Mouse (Mus musculus) intestine, embryonic 15.5 days (tissue): ENCODE data around the gene Tbc1d10c. TPM values are rescaled to one million over a fixed set of nuclear protein-coding genes. Genes with fewer than 3 reads are reported as not detected.

Experiments
- ATAC-seq: fragments of 200-750 bp; cut with Nextera tagmentation; 2 replicates; pipeline ENCODE4 v1.8.0; 2017; ENCODE audit warnings: moderate TSS enrichment, moderate library complexity
- H3K27ac ChIP-seq: fragments of 300-500 bp; sonication (generic); 2 replicates; pipeline ENCODE4 v1.5.1; 2015; ENCODE audit warnings: mild to moderate bottlenecking, inconsistent platforms
- H3K27me3 ChIP-seq: fragments of 300-500 bp; sonication (generic); replicated peaks from 2 replicates; pipeline ENCODE4 v1.6.1; 2015; ENCODE audit warnings: inconsistent platforms
- H3K36me3 ChIP-seq: fragments of 300-500 bp; sonication (generic); 2 replicates; pipeline ENCODE4 v1.6.1; 2015; ENCODE audit warnings: inconsistent platforms
- H3K4me1 ChIP-seq: fragments of 300-500 bp; sonication (generic); replicated peaks from 2 replicates; pipeline ENCODE4 v1.6.1; 2015; ENCODE audit warnings: inconsistent platforms
- H3K4me2 ChIP-seq: fragments of 300-500 bp; sonication (generic); replicated peaks from 2 replicates; pipeline ENCODE4 v1.6.1; 2015; ENCODE audit warnings: mild to moderate bottlenecking, inconsistent platforms
- H3K4me3 ChIP-seq: fragments of 300-500 bp; sonication (generic); replicated peaks from 2 replicates; pipeline ENCODE4 v1.5.1; 2015; ENCODE audit warnings: inconsistent platforms
- H3K9ac ChIP-seq: fragments of 300-500 bp; sonication (generic); 2 replicates; pipeline ENCODE4 v1.6.1; 2015; ENCODE audit warnings: inconsistent platforms
- H3K9me3 ChIP-seq: fragments of 300-500 bp; sonication (generic); 2 replicates; pipeline ENCODE4 v1.6.1; 2016; ENCODE audit warnings: inconsistent platforms
- WGBS: fragments of 180-500 bp; shearing (Covaris S2); methylation state at CpG from one replicate; pipeline ENCODE4 v1.1.7; 2015; 5-methylcytosine and 5-hydroxymethylcytosine counted together
- polyA plus RNA-seq: library from polyadenylated mRNA; unstranded; fragments of >200 nt; fragmentation: Nextera tagmentation; extraction: Ambion mirVana; gene quantifications from 2 replicates; pipeline ENCODE4 v1.2.1, GENCODE M21; 2015

Gene Tbc1d10c
- polyA plus RNA-seq, 1 experiment from 2014 or later, result 3.5 TPM

DNA sequence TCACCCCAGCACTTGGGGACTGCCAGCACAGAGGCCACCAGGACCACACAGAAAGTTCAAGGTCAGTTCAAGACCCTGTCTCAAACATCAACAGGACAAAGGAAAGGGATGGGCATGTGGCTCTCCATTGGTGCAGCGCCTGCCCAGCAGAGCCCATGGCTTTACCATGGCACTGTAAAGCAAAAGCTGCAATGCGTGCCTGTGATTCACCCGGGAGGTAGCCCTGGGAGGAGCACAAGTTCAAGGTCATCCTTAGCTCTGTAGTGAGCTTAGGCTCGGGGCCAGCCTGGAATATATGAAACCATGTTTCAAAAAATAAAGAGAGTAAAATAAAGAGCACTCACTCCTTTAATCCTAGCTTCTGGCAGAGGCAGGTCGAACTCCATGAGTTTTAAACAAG is 39.2 kb downstream of the Tbc1d10c start:
- Histone ChIP-seq H3K27me3 (no peaks in the 10 kb centered on the region), H3K4me3 (no peak overlapping the region), H3K9me3 (no peaks in the 10 kb centered on the region), H3K36me3 (peaks cover 9% of the 10 kb centered on the region), H3K4me2 (no peak overlapping the region), H3K4me1 (peaks cover 18% of the 10 kb centered on the region), H3K27ac (no peak overlapping the region), H3K9ac (no peak overlapping the region)
- no peak for ATAC-seq
- 88% methylated on average over 5 of the region's 5 CpGs for WGBS

DNA sequence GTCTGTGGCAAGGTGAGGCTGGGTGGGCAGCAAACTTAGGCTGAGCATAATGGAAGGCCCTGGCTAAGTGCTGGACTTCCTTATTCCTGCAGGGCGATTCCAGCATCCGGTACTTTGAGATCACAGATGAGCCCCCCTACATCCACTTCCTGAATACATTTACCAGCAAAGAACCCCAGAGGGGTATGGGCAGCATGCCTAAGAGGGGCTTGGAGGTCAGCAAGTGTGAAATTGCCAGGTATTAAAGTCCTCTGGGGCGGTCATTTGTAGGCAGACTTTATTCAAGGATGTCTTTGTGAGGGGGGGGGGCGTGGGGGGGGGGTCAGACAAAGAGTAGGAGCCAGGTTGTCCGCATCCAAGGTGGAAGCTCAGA is 39.6 kb downstream of the Tbc1d10c start:
- Histone ChIP-seq H3K27me3 (no peaks in the 10 kb centered on the region), H3K36me3 (peaks cover 9% of the 10 kb centered on the region), H3K9me3 (no peaks in the 10 kb centered on the region), H3K4me2 (no peak overlapping the region), H3K4me3 (no peak overlapping the region), H3K9ac (no peak overlapping the region), H3K4me1 (peaks cover 18% of the 10 kb centered on the region), H3K27ac (no peak overlapping the region)
- ATAC-seq, result no peak
- 70% methylated on average over 5 of the region's 5 CpGs for WGBS

DNA sequence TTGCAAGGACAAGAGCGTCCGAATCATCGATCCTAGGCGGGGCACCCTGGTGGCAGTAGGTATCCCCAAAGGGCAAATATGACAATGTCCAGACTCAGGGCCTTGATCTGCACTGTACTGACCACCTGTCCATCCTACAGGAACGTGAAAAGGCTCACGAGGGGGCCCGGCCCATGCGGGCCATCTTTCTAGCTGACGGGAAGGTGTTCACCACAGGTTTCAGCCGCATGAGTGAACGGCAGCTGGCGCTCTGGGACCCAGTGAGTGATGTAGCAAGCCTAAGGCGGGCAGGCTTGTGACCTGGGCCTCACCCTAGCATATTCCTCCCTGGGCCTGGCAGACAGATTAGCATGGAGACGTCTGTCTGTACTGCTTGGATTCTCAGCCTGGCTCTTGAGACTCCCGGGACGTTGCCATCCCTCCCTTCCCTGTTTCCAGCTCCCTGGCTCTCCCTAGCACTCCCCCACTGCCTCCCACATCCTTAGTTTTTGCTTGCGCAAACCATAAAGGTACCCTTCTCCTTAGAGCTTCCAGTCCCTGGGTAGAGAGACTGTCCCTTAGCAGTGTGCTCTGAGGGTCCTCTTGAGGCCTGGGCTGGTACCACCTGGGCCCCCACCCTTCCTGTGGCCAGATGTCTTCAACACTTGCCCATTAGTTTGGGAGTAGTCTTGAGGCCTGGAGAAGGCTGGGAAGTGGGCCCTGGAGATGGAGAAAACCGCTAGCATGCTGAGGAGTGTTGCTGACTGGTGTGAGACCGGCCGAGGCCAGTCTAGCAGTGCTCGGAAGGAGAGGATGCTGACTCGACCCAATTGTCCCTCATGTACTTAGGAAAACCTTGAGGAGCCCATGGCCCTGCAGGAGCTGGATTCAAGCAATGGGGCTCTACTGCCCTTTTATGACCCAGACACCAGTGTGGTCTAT is 40.3 kb downstream of the Tbc1d10c start:
- ATAC-seq, result no peak
- Histone ChIP-seq H3K9me3 (no peaks in the 10 kb centered on the region), H3K36me3 (peaks cover 9% of the 10 kb centered on the region), H3K4me3 (no peak overlapping the region), H3K4me1 (peaks cover 18% of the 10 kb centered on the region), H3K27me3 (no peaks in the 10 kb centered on the region), H3K9ac (no peak overlapping the region), H3K4me2 (no peak overlapping the region), H3K27ac (no peak overlapping the region)
- 89% methylated on average over 22 of the region's 22 CpGs for WGBS

DNA sequence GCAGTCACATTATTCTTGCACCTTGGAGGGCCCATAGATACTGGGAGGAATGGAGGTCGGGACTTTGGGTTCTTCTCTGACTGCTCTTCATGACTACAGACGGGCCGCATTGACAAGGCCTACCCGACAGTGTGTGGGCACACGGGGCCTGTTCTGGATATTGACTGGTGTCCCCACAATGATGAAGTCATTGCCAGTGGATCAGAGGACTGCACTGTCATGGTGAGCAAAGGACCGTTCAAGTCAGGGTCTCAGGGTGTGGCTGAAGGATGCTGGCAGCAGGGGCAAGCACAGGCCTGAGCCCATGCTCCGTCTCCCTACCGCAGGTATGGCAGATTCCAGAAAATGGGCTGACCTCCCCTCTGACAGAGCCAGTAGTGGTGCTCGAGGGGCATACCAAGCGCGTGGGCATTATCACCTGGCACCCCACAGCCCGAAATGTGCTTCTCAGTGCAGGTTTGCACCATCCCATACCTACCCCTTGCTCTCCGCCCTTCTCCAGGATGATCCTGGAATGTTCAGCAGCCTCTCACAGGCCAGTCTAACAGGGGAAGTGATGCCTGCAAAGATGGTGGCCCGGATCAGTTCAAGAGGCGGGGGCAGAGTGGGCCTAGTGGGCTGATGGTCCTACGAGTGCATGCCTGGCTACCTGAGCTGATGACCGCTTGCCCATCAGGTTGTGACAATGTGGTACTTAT is 41.2 kb downstream of the Tbc1d10c start:
- H3K4me1 ChIP-seq, result peaks cover 18% of the 10 kb centered on the region
- peak overlapping the region; percentile 91 for H3K4me3 ChIP-seq
- no peaks in the 10 kb centered on the region for H3K27me3 ChIP-seq
- no peak overlapping the region for H3K27ac ChIP-seq
- peak overlapping the region; percentile 82 for H3K4me2 ChIP-seq
- no peaks in the 10 kb centered on the region for H3K9me3 ChIP-seq
- H3K36me3 ChIP-seq, result peaks cover 9% of the 10 kb centered on the region
- 0 out of 2 replicates have a peak overlapping the region, but pooled peaks have one; percentile 91 for H3K9ac ChIP-seq
- WGBS, result 92% methylated on average over 17 of the region's 17 CpGs
- 0 out of 2 replicates have a peak, but pooled peaks have one; percentile 4 for ATAC-seq

DNA sequence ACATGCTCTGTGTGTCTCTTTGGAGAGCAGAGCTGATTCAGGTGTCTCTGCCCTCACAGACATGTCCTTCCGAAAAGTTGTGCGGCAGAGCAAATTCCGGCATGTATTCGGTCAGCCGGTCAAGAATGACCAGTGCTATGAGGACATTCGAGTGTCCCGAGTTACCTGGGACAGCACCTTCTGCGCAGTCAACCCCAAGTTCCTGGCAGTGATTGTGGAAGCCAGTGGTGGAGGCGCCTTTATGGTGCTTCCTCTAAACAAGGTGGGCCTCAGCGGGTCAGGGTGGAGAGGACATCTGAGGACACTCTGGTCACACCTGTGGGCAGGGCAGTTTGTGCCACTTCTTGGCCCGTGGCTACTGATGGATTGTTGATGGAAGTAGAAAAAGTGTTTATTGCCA is 41.8 kb downstream of the Tbc1d10c start:
- H3K9ac ChIP-seq, result peak overlapping the region; percentile 91
- peaks cover 18% of the 10 kb centered on the region for H3K4me1 ChIP-seq
- peak overlapping the region; percentile 91 for H3K4me3 ChIP-seq
- peak overlapping the region; percentile 82 for H3K4me2 ChIP-seq
- no peak overlapping the region; the same call in 1 of the 2 replicates for H3K27ac ChIP-seq
- H3K9me3 ChIP-seq, result no peaks in the 10 kb centered on the region
- WGBS, result 79% methylated on average over 11 of the region's 11 CpGs
- 0 out of 2 replicates have a peak, but pooled peaks have one; percentile 5 for ATAC-seq
- H3K36me3 ChIP-seq, result peaks cover 9% of the 10 kb centered on the region
- no peaks in the 10 kb centered on the region for H3K27me3 ChIP-seq

DNA sequence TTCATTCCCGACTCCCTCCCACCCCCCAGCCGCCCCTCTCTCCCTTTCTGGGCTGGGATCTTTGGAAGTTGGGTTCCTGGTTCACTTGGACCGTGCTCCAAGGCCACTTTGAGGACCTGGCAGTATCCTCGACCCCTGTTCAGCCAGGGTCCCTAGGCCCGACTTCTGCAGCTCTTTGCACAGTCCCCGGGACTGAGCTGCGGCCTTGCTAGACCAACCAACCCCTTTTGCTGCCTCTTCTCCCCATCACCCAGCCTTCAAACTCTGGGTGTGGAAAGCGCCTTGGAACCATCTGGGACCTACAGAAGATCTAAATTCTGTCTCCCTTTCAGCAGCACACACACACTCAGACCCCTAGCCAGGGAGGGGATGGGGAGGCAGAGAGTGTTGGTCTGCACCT is 42.3 kb downstream of the Tbc1d10c start:
- H3K4me1 ChIP-seq, result peaks cover 18% of the 10 kb centered on the region
- H3K9ac ChIP-seq, result peak overlapping the region; percentile 91
- H3K4me2 ChIP-seq, result peak overlapping the region; percentile 82
- ATAC-seq, result peak; percentile 55; the same call in 1 of the 2 replicates
- peak overlapping the region; percentile 91 for H3K4me3 ChIP-seq
- peak overlapping the region; percentile 72 for H3K27ac ChIP-seq
- no peaks in the 10 kb centered on the region for H3K27me3 ChIP-seq
- WGBS, result under 1% methylated on average over 7 of the region's 8 CpGs
- H3K36me3 ChIP-seq, result peaks cover 9% of the 10 kb centered on the region
- no peaks in the 10 kb centered on the region for H3K9me3 ChIP-seq

DNA sequence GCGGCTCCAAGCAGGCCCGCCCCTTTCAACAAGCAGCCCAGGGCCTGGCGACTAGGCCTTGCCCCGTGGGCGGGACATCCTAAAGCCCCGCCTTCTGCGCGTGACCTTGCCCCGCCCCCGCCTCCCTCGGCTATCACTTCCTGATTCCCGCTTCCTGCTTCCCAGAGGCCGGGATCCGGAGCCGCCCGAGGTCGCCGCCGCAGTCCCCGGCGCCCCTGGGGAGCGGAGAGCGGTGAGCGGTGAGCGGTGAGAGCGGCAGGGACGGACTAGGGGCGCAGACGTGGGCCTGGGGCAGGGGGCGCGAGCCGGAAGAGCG is 42.6 kb downstream of the Tbc1d10c start, which contains the start of gene Coro1b:
TSS of gene Coro1b (plus strand) at position 129 of the 316 bp plus-strand sequence.
- WGBS, result under 1% methylated on average over 31 of the region's 33 CpGs

DNA sequence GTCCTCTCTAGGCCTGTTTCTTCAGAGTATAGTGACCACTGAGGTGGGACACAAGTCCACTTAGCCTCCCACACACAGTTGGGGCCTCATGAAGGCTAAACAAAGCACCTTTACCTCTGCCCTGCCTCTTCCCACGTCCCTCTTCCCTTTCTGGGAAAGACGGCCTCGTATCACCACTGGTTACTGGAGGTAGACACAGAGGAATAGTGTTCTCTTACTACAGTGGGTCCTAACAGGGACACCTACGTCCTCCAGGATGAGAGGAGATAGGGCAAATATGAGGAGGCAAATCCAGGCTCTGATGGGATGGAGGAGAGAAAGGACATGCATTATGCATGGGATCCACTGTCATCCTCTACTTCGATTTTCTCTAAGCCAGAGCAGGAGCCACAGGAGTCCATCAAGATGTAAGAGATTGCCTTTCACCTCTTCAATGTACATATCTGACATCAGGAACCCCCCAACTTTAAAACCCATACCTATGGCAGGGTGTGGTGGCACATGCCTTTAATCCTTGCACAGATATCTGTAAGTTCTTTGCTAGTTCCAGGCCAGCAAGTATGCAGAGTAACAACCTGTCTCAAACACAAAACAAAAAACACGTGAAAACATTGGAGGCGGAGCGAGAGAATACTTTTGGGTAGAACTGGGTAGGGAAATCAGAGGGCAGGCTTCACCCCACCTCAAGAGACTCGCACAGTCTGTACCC is 43.1 kb downstream of the Tbc1d10c start:
- peaks cover 9% of the 10 kb centered on the region; the same call in 1 of the 2 replicates for H3K36me3 ChIP-seq
- peaks cover 18% of the 10 kb centered on the region for H3K4me1 ChIP-seq
- H3K4me2 ChIP-seq, result peak overlapping the region; percentile 82
- no peaks in the 10 kb centered on the region for H3K27me3 ChIP-seq
- peak; percentile 44; the same call in 1 of the 2 replicates for ATAC-seq
- 41% methylated on average over 9 of the region's 9 CpGs for WGBS
- H3K4me3 ChIP-seq, result peak overlapping the region; percentile 91
- H3K9ac ChIP-seq, result peak overlapping the region; percentile 91
- no peaks in the 10 kb centered on the region for H3K9me3 ChIP-seq
- H3K27ac ChIP-seq, result no peak overlapping the region

More for the DNA sequence above, 42.6 kb downstream of the Tbc1d10c start, which contains the start of gene Coro1b:
- Histone ChIP-seq H3K36me3 (peaks cover 9% of the 10 kb centered on the region), H3K27me3 (no peaks in the 10 kb centered on the region), H3K27ac (peak within 1 kb of the TSS; percentile 72), H3K4me1 (peaks cover 18% of the 10 kb centered on the region), H3K9ac (peak within 1 kb of the TSS; percentile 91), H3K4me3 (peak within 1 kb of the TSS; percentile 91), H3K9me3 (no peaks in the 10 kb centered on the region), H3K4me2 (peak within 1 kb of the TSS; percentile 82)
- peak; percentile 96 for ATAC-seq

DNA sequence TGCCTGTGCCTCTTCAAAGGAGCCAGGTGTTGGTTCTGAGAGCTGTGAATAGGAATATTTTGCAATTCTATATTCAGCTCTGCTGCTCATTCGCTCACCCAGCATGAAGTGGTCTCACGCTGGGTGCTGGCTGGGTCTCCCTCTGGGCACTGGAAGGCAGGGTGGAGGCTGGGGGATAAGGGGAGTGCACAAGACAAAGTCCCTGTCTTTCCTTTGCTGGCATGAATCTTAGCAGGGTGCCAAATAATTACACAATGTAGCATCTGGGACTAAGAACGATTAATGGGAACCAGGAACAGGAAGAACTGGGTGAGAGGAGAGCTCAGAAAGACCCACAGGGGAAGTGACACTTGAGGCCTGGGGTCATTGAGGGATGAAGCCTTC is 44.1 kb downstream of the Tbc1d10c start:
- WGBS, result 63% methylated on average over 3 of the region's 3 CpGs
- peaks cover 7% of the 10 kb centered on the region; the same call in 1 of the 2 replicates for H3K36me3 ChIP-seq
- H3K4me1 ChIP-seq, result peaks cover 18% of the 10 kb centered on the region
- H3K4me2 ChIP-seq, result no peak overlapping the region
- no peak overlapping the region for H3K4me3 ChIP-seq
- no peak overlapping the region for H3K9ac ChIP-seq
- H3K27ac ChIP-seq, result no peak overlapping the region
- ATAC-seq, result no peak
- no peaks in the 10 kb centered on the region for H3K27me3 ChIP-seq
- H3K9me3 ChIP-seq, result no peaks in the 10 kb centered on the region

DNA sequence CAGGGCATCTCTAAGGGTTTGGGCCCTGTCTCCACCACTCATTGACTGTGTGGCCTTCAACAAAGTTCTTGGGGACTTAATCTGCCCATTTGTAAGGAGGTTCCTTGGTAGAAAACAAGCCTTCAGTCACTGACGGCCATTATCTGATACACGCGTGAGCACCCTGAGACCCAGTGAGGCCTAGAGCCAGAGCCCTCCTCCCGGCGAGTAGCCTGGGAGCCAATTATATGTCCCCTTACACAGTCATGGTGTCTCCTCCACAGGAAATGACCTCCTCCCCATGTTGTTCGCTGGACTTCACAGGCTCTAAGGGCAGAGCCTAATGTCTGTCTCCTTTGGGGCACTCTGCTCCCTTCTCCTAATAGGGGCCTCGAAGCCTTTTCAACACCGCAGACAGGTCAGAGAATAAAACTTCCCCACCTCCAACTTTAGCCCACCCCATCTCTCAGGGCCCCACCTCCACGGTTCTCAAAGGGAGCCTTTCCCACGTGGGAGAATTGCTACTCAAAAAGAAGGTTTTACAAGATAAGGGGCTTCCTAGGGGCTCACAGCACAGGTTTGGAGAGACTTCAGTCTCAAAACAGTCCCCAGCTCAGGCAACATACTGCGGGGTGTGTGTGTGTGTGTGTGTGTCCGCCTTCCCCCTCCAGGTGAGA is 44.6 kb downstream of the Tbc1d10c start:
- H3K27me3 ChIP-seq, result no peaks in the 10 kb centered on the region
- H3K4me2 ChIP-seq, result no peak overlapping the region
- ATAC-seq, result no peak
- peaks cover 18% of the 10 kb centered on the region for H3K4me1 ChIP-seq
- peaks cover 7% of the 10 kb centered on the region; the same call in 1 of the 2 replicates for H3K36me3 ChIP-seq
- no peak overlapping the region for H3K9ac ChIP-seq
- no peak overlapping the region for H3K27ac ChIP-seq
- H3K9me3 ChIP-seq, result no peaks in the 10 kb centered on the region
- no peak overlapping the region for H3K4me3 ChIP-seq
- WGBS, result 65% methylated on average over 12 of the region's 12 CpGs

DNA sequence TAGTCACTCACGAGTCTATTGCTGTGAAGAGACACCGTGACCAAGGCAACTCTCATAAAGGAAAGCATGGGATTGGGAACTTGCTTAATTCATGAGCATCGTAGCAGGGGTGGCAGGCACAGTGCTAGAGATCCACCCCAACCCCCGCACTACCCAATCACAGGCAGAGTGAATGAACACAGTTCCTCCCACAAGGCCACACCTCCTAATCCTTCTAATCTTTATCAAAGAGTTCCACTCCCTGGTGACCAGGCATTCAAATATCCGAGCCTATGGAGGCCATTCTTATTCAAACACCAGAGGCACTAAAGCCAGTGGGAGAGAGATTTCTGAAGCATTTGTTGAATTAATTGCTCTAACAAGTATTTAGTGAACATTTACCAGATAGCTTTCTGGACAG is 45.1 kb downstream of the Tbc1d10c start:
- Histone ChIP-seq H3K4me1 (peaks cover 18% of the 10 kb centered on the region), H3K27ac (no peak overlapping the region), H3K4me3 (no peak overlapping the region), H3K36me3 (peaks cover 4% of the 10 kb centered on the region; the same call in 1 of the 2 replicates), H3K27me3 (no peaks in the 10 kb centered on the region), H3K9me3 (no peaks in the 10 kb centered on the region), H3K9ac (no peak overlapping the region), H3K4me2 (no peak overlapping the region)
- 86% methylated on average over 5 of the region's 5 CpGs for WGBS
- no peak for ATAC-seq
